Mouse (Mus musculus) midbrain, embryonic 14.5 days (tissue): ENCODE measurements around the gene Vsig10. TPM values are rescaled to one million over a fixed set of nuclear protein-coding genes. Genes with fewer than 3 reads are reported as not detected.
A peak's percentile ranks its signal among the peaks of the same experiment; 100 is the strongest.

ENCODE experiments used
- ATAC-seq: fragments of 200-750 bp; cut with Nextera tagmentation; 2 replicates; pipeline ENCODE4 v1.8.0; 2017; ENCODE audit warnings: moderate number of reproducible peaks, moderate library complexity; ENCODE audit not compliant: low FRiP score, low TSS enrichment
- DNase-seq: peaks from one replicate; pipeline ENCODE4 v3.0.0-alpha.2; 2015
- H3K27ac ChIP-seq: fragments of 300-500 bp; sonication (generic); replicated peaks from 2 replicates; pipeline ENCODE4 v1.5.1; 2014; ENCODE audit warnings: mild to moderate bottlenecking, low read depth, low read length, moderate library complexity
- H3K27me3 ChIP-seq: fragments of 300-500 bp; sonication (generic); 2 replicates; pipeline ENCODE4 v1.6.1; 2014; ENCODE audit warnings: low read length, control low read depth, mixed read lengths; ENCODE audit not compliant: control insufficient read depth, insufficient read depth
- H3K36me3 ChIP-seq: fragments of 300-500 bp; sonication (generic); 2 replicates; pipeline ENCODE4 v1.6.1; 2014; ENCODE audit warnings: low read length, control low read depth; ENCODE audit not compliant: control insufficient read depth, insufficient read depth
- H3K4me1 ChIP-seq: fragments of 300-500 bp; sonication (generic); 2 replicates; pipeline ENCODE4 v1.6.1; 2014; ENCODE audit warnings: mild to moderate bottlenecking, antibody characterized with exemption, low read length, control low read depth; ENCODE audit not compliant: control insufficient read depth, insufficient read depth
- H3K4me2 ChIP-seq: fragments of 300-500 bp; sonication (generic); 2 replicates; pipeline ENCODE4 v1.6.1; 2014; ENCODE audit warnings: mild to moderate bottlenecking, low read length, moderate library complexity
- H3K4me3 ChIP-seq: fragments of 300-500 bp; sonication (generic); replicated peaks from 2 replicates; pipeline ENCODE4 v1.5.1; 2014; ENCODE audit warnings: low read depth, low read length
- H3K9ac ChIP-seq: fragments of 300-500 bp; sonication (generic); replicated peaks from 2 replicates; pipeline ENCODE4 v1.6.1; 2014; ENCODE audit warnings: mild to moderate bottlenecking, low read length, moderate library complexity
- H3K9me3 ChIP-seq: fragments of 300-500 bp; sonication (generic); 2 replicates; pipeline ENCODE4 v1.6.1; 2016; ENCODE audit warnings: low read length, control low read depth, mixed read lengths; ENCODE audit not compliant: control insufficient read depth
- WGBS: fragments of 180-500 bp; shearing (Covaris S2); extraction: QIAGEN DNeasy Blood & Tissue Kit; methylation state at CpG from one replicate; pipeline ENCODE4 v1.1.7; 2014; 5-methylcytosine and 5-hydroxymethylcytosine counted together
- polyA plus RNA-seq: library from polyadenylated mRNA; unstranded; fragments of >200 nt; fragmentation: Nextera tagmentation; extraction: Ambion mirVana; gene quantifications from 2 replicates; pipeline ENCODE4 v1.2.1, GENCODE M21; 2014

Vsig10 gene
- polyA plus RNA-seq, 1 experiment from 2014 or later: 1.3 TPM

DNA sequence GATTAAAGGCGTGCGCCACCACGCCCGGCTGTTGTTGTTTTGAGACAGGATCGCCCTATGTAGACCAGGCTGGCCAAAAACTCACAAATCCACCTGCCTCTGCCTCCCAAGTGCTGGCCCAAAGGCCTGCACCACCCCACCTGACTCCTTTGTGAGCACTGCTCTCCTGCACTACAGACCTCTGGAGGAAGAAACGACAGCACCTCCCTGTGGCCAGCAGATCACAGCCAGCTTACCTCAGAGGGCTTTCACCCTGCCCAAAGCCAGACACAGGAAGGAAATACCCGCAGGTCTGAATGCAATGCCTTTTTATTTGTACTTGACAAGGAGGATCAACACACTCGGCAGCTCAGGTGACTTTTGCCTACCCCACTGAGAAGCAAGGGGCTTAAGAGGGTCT lies 36.5 kb upstream of the Vsig10 start:
- peaks cover 47% of the 10 kb centered on the region for H3K36me3 ChIP-seq

DNA sequence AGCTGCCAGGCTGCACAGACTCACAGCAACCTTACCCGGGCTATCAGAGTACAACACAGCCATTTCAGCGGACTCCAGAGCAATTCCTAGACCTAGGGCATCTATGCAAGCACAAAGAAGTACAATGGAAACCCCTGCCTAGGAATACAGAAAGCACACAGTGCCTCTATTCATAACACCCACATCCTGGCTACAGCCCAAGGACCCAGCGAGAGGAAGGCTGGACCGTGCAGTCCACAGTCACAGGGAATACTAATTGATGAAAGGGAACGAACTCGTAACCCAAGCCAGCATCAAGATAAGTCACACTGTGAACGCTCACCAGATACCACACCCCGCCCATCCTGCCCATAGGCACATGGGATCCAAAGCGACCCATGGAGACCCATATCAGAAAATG lies 34.9 kb upstream of the Vsig10 start:
- WGBS: 79% methylated on average over 9 of the region's 9 CpGs
- 0 out of 2 replicates have a peak overlapping the region, but pooled peaks have one; percentile 41 for H3K27ac ChIP-seq
- no peak for ATAC-seq
- no peak overlapping the region for H3K4me3 ChIP-seq
- H3K4me1 ChIP-seq: peaks cover 16% of the 10 kb centered on the region
- peak; percentile 51 for DNase-seq
- H3K4me2 ChIP-seq: no peak overlapping the region
- H3K9me3 ChIP-seq: no peaks in the 10 kb centered on the region
- H3K27me3 ChIP-seq: no peaks in the 10 kb centered on the region
- no peak overlapping the region for H3K9ac ChIP-seq
- H3K36me3 ChIP-seq: peaks cover 47% of the 10 kb centered on the region

More for the DNA sequence above, 36.5 kb upstream of the Vsig10 start:
- no peaks in the 10 kb centered on the region for H3K9me3 ChIP-seq
- no peak overlapping the region for H3K27ac ChIP-seq
- peaks cover 10% of the 10 kb centered on the region for H3K4me1 ChIP-seq
- no peak overlapping the region for H3K4me2 ChIP-seq
- no peak for ATAC-seq
- no peak overlapping the region for H3K4me3 ChIP-seq
- no peak for DNase-seq
- 90% methylated on average over 8 of the region's 8 CpGs for WGBS
- H3K9ac ChIP-seq: no peak overlapping the region
- no peaks in the 10 kb centered on the region for H3K27me3 ChIP-seq

DNA sequence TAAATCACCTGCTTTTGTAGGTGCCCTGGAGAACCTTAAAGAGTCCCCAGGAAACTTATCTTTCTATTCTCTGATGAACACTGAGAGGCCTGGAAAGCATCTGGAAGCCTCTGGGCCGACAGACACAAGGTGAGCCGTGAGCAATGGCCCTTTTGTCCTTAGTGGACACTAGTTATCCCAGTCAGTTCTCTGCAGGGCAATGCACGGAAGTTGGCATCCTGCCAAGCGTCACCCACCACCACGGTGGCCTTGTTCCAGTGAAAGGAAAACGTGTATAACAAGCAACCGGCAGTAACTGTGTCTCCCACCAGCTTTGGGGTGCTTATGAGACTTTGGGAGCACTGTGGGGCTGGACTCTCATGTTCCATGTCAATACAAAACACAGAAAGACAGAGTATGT lies 34.2 kb upstream of the Vsig10 start:
- Histone ChIP-seq H3K4me1 (peaks cover 16% of the 10 kb centered on the region), H3K4me3 (no peak overlapping the region), H3K9me3 (no peaks in the 10 kb centered on the region), H3K27me3 (no peaks in the 10 kb centered on the region), H3K4me2 (no peak overlapping the region), H3K36me3 (peaks cover 46% of the 10 kb centered on the region), H3K27ac (no peak overlapping the region), H3K9ac (no peak overlapping the region)
- DNase-seq (no peak), ATAC-seq (no peak)
- WGBS: 64% methylated on average over 7 of the region's 7 CpGs

- Histone ChIP-seq H3K4me3 (no peak overlapping the region), H3K4me2 (no peak overlapping the region), H3K9me3 (no peaks in the 10 kb centered on the region), H3K4me1 (peaks cover 16% of the 10 kb centered on the region), H3K27ac (no peak overlapping the region), H3K36me3 (peaks cover 40% of the 10 kb centered on the region), H3K9ac (no peak overlapping the region), H3K27me3 (no peaks in the 10 kb centered on the region)
- ATAC-seq (no peak), DNase-seq (no peak)
- 86% methylated on average over 4 of the region's 4 CpGs for WGBS
These were observed 33.6 kb upstream of the Vsig10 start for GRCm38 (mm10) chr5:117285266-117285665.

DNA sequence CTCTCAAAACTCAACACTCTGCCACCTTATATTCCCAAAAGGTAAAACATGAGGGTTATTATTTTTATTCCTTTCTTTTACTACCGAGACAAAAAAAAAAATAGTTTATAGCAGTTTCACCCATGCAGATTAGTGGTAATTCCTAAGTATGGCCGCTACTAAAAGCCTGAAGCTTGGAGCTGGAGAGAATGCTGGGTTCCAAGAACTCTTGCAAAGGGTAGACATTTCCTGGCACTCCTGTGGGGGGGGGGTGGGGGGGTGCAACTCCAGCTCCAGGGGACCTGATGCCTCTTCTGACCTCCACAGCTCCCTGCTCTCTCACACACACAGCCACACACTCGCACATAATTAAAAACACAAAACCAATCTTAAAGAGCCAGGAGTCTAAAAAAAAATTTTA lies 32.6 kb upstream of the Vsig10 start:
- DNase-seq: no peak

GRCm38 (mm10) chr5:117286831-117287822 lies 31.8 kb upstream of the Vsig10 start, which contains the start of gene Pebp1:
Gene Pebp1 (minus strand): TSS chr5:117287625.
- WGBS: under 1% methylated on average over 73 of the region's 77 CpGs
- peak within 1 kb of the TSS; percentile 61; the same call in 1 of the 2 replicates for H3K27ac ChIP-seq
- H3K9ac ChIP-seq: peak within 1 kb of the TSS; percentile 84
- DNase-seq (peak; percentile 98), ATAC-seq (peak; percentile 95)
- no peaks in the 10 kb centered on the region for H3K9me3 ChIP-seq
- peaks cover 16% of the 10 kb centered on the region for H3K4me1 ChIP-seq
- peak within 1 kb of the TSS; percentile 61 for H3K4me2 ChIP-seq
- peak within 1 kb of the TSS; percentile 85 for H3K4me3 ChIP-seq
- peaks cover 27% of the 10 kb centered on the region for H3K36me3 ChIP-seq
- H3K27me3 ChIP-seq: no peaks in the 10 kb centered on the region

More for the DNA sequence above, 32.6 kb upstream of the Vsig10 start:
- H3K9ac ChIP-seq: peak overlapping the region; percentile 84
- peaks cover 33% of the 10 kb centered on the region for H3K36me3 ChIP-seq
- ATAC-seq: no peak
- no peaks in the 10 kb centered on the region for H3K9me3 ChIP-seq
- H3K4me1 ChIP-seq: peaks cover 16% of the 10 kb centered on the region
- peak overlapping the region; percentile 61 for H3K4me2 ChIP-seq
- no peak overlapping the region for H3K27ac ChIP-seq
- H3K4me3 ChIP-seq: peak overlapping the region; percentile 85
- 59% methylated on average over 3 of the region's 3 CpGs for WGBS
- H3K27me3 ChIP-seq: no peaks in the 10 kb centered on the region

GRCm38 (mm10) chr5:117289646-117290045 lies 29.2 kb upstream of the Vsig10 start:
- DNase-seq (no peak), ATAC-seq (no peak)
- H3K4me2 ChIP-seq: no peak overlapping the region
- no peaks in the 10 kb centered on the region for H3K9me3 ChIP-seq
- H3K9ac ChIP-seq: no peak overlapping the region
- H3K27ac ChIP-seq: no peak overlapping the region
- peaks cover 16% of the 10 kb centered on the region for H3K4me1 ChIP-seq
- H3K27me3 ChIP-seq: no peaks in the 10 kb centered on the region
- no peak overlapping the region for H3K4me3 ChIP-seq
- H3K36me3 ChIP-seq: peaks cover 8% of the 10 kb centered on the region

DNA sequence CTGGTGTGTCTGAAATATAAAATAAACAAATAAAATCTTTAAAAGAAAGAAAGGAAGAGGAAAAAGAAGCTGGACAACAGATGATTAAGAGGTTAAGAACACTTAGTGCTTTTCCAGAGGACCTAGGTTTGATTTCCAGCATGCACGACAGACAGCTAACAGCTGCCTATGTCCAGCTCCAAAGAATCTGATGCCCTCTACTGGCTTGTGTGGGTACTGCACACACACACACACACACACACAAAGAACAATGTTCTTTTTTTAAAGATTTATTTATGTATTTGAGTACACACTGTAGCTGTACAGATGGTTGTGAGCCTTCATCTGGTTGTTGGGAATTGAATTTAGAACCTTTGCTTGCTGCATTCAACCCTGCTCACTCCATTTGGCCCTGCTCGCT lies 28.8 kb upstream of the Vsig10 start:
- Histone ChIP-seq H3K27me3 (no peaks in the 10 kb centered on the region), H3K9ac (no peak overlapping the region), H3K27ac (no peak overlapping the region), H3K4me3 (no peak overlapping the region), H3K9me3 (no peaks in the 10 kb centered on the region), H3K4me2 (no peak overlapping the region), H3K36me3 (peaks cover 4% of the 10 kb centered on the region), H3K4me1 (peaks cover 16% of the 10 kb centered on the region)
- 95% methylated on average over 2 of the region's 2 CpGs for WGBS
- ATAC-seq (no peak), DNase-seq (no peak)

- ATAC-seq (no peak), DNase-seq (no peak)
- Histone ChIP-seq H3K4me1 (0 out of 2 replicates have a peak, but pooled peaks cover 6% of the 10 kb centered on the region), H3K27ac (no peak overlapping the region), H3K9ac (no peak overlapping the region), H3K27me3 (no peaks in the 10 kb centered on the region), H3K4me2 (no peak overlapping the region), H3K9me3 (no peaks in the 10 kb centered on the region), H3K4me3 (no peak overlapping the region), H3K36me3 (no peaks in the 10 kb centered on the region)
- WGBS: 88% methylated on average over 3 of the region's 3 CpGs
These were observed 27.6 kb upstream of the Vsig10 start for GRCm38 (mm10) chr5:117291312-117291711.
